Comparison of ENCODE assay signal across 8 mouse cellular contexts in genomic region chr10:68278632-68279361, GRCm38 (mm10). TPM values are rescaled to one million over a fixed set of nuclear protein-coding genes. Genes with fewer than 3 reads are reported as not detected.
DNase-seq lines count a peak whose midpoint lies in the region; ATAC-seq and TF ChIP-seq lines count a peak whose summit lies in the region.

Gene Arid5b, minus strand, starts transcription at chr10:68278740.

- H3K36me3 ChIP-seq in intestine, postnatal 0 days (ENCODE audit: control insufficient read depth, insufficient read depth) = no peaks in the 10 kb centered on the region
- peaks cover 7% of the 10 kb centered on the region for H3K36me3 ChIP-seq in limb, embryonic 10.5 days
- no peaks in the 10 kb centered on the region for H3K36me3 ChIP-seq in midbrain, embryonic 12.5 days
- H3K36me3 ChIP-seq in stomach, embryonic 14.5 days (ENCODE audit: control insufficient read depth, insufficient read depth, low read length) = peaks cover 4% of the 10 kb centered on the region; the same call in 1 of the 2 replicates

- peak within 1 kb of the TSS; percentile 69 for H3K4me3 ChIP-seq in intestine, postnatal 0 days (ENCODE audit: low read depth, low read length)
- peak within 1 kb of the TSS; percentile 74 for H3K4me3 ChIP-seq in limb, embryonic 10.5 days
- H3K4me3 ChIP-seq in midbrain, embryonic 12.5 days = peak within 1 kb of the TSS; percentile 66
- H3K4me3 ChIP-seq in stomach, embryonic 14.5 days (ENCODE audit: low read depth, low read length) = peak within 1 kb of the TSS; percentile 68

- H3K4me2 ChIP-seq in intestine, postnatal 0 days (replicated peaks; ENCODE audit: low read depth) = peak within 1 kb of the TSS; percentile 90
- H3K4me2 ChIP-seq in midbrain, embryonic 12.5 days (replicated peaks) = peak within 1 kb of the TSS; percentile 86
- peak within 1 kb of the TSS; percentile 82 for H3K4me2 ChIP-seq in stomach, embryonic 14.5 days (replicated peaks; ENCODE audit: low read depth, low read length)

- H3K27ac ChIP-seq in intestine, postnatal 0 days (ENCODE audit: low read depth, low read length) = peak within 1 kb of the TSS; percentile 50
- peak within 1 kb of the TSS; percentile 91 for H3K27ac ChIP-seq in limb, embryonic 10.5 days
- peak within 1 kb of the TSS; percentile 85 for H3K27ac ChIP-seq in midbrain, embryonic 12.5 days (replicated peaks)
- peak within 1 kb of the TSS; percentile 94 for H3K27ac ChIP-seq in stomach, embryonic 14.5 days (ENCODE audit: low read length)

- peak within 1 kb of the TSS; percentile 48 for H3K9ac ChIP-seq in intestine, postnatal 0 days (ENCODE audit: low read depth, low read length)
- H3K9ac ChIP-seq in midbrain, embryonic 12.5 days (replicated peaks) = peak within 1 kb of the TSS; percentile 61
- peak within 1 kb of the TSS; percentile 63 for H3K9ac ChIP-seq in stomach, embryonic 14.5 days (replicated peaks; ENCODE audit: low read depth, low read length)

- H3K9me3 ChIP-seq in intestine, postnatal 0 days (ENCODE audit: control insufficient read depth) = no peaks in the 10 kb centered on the region
- no peaks in the 10 kb centered on the region for H3K9me3 ChIP-seq in limb, embryonic 10.5 days (replicated peaks)
- no peaks in the 10 kb centered on the region for H3K9me3 ChIP-seq in midbrain, embryonic 12.5 days
- no peaks in the 10 kb centered on the region for H3K9me3 ChIP-seq in stomach, embryonic 14.5 days (ENCODE audit: control insufficient read depth, low read depth, low read length)

- no peak for TF ChIP-seq CTCF in intestine, postnatal 0 days (IDR thresholded peaks at IDR 0.05; ENCODE audit: low read depth)

- WGBS in intestine, postnatal 0 days = under 1% methylated on average over 24 of the region's 24 CpGs
- WGBS in limb, embryonic 10.5 days = under 1% methylated on average over 24 of the region's 24 CpGs
- WGBS in midbrain, embryonic 12.5 days = under 1% methylated on average over 24 of the region's 24 CpGs
- under 1% methylated on average over 24 of the region's 24 CpGs for WGBS in stomach, embryonic 14.5 days

- DNase-seq in heart, adult 18-20 months = peak; percentile 67 to 83
- no peak for DNase-seq in heart, adult 11 months
- peak; percentile 64 to 81 for DNase-seq in cerebellum, postnatal 36 days
- DNase-seq in gonadal fat pad, adult 2 months (ENCODE audit: low read depth) = no peak
- peak; percentile 76 for DNase-seq in limb, embryonic 10.5 days (ENCODE audit: low spot score)

- no peaks in the 10 kb centered on the region for H3K27me3 ChIP-seq in intestine, postnatal 0 days (replicated peaks; ENCODE audit: control insufficient read depth, insufficient read depth, low read length)
- H3K27me3 ChIP-seq in limb, embryonic 10.5 days (ENCODE audit: low read depth, poor library complexity, severe bottlenecking) = no peaks in the 10 kb centered on the region
- no peaks in the 10 kb centered on the region; the same call in 1 of the 2 replicates for H3K27me3 ChIP-seq in midbrain, embryonic 12.5 days
- no peaks in the 10 kb centered on the region for H3K27me3 ChIP-seq in stomach, embryonic 14.5 days (ENCODE audit: control insufficient read depth, insufficient read depth, low read length)

- ATAC-seq in intestine, postnatal 0 days = no peak
- no peak for ATAC-seq in midbrain, embryonic 12.5 days (ENCODE audit: low FRiP score, low read depth)
- ATAC-seq in stomach, embryonic 14.5 days (ENCODE audit: insufficient number of reproducible peaks, insufficient read depth, low FRiP score, low read depth) = no peak

- H3K4me1 ChIP-seq in intestine, postnatal 0 days (replicated peaks; ENCODE audit: control insufficient read depth, insufficient read depth, low read length) = peaks cover 3% of the 10 kb centered on the region
- peaks cover 55% of the 10 kb centered on the region for H3K4me1 ChIP-seq in limb, embryonic 10.5 days
- H3K4me1 ChIP-seq in midbrain, embryonic 12.5 days = peaks cover 36% of the 10 kb centered on the region
- H3K4me1 ChIP-seq in stomach, embryonic 14.5 days (ENCODE audit: control insufficient read depth, insufficient read depth, low read length) = peaks cover 19% of the 10 kb centered on the region

RNA-seq across cellular contexts. Expression of gene Arid5b, which starts in this region (rescaled TPM):
- 10 to 100 TPM; 19.1 to 22.8 TPM for total RNA-seq in heart, adult 18-20 months (2021)
- 10.3 and 13.8 TPM in 2 replicates for polyA plus RNA-seq in gonadal fat pad, adult 2 months (2012; rRNA removed)
- 15.1 and 17.8 TPM in 2 replicates for polyA plus RNA-seq in intestine, postnatal 0 days (2015; fragmentation: Nextera tagmentation; extraction: Ambion mirVana)
- 21.7 and 32.9 TPM in 2 replicates for polyA plus RNA-seq in limb, embryonic 10.5 days (2016; fragmentation: Nextera tagmentation; extraction: Ambion mirVana)
- 17.7 and 20.7 TPM in 2 replicates for polyA plus RNA-seq in midbrain, embryonic 12.5 days (2016; fragmentation: Nextera tagmentation; extraction: Ambion mirVana)
- polyA plus RNA-seq in stomach, embryonic 14.5 days (2014; fragmentation: Nextera tagmentation; extraction: Ambion mirVana) = 40.8 and 43.0 TPM in 2 replicates

Comparison
In these comparisons a context has a peak if more than half of its experiments do, and no peak if none do; other contexts are left out.
1. DNase-seq: peak in heart, adult 18-20 months (2 of 2), cerebellum, postnatal 36 days (2 of 2) and limb, embryonic 10.5 days (single experiment); none in heart, adult 11 months (single experiment) and gonadal fat pad, adult 2 months (single experiment).
2. Peak in every context shown above with its lines, with median percentiles within 50 percentile points of each other: H3K27ac ChIP-seq, H3K4me2 ChIP-seq, H3K4me3 ChIP-seq and H3K9ac ChIP-seq.